Mouse (Mus musculus) spleen, adult 18-20 months (tissue): Measurements from ENCODE around the gene Peak1.

Source experiments
- DNase-seq, 2 experiments: peaks; one replicate each; pipeline ENCODE4 v3.0.0; 2022; ENCODE audit warnings: mixed read lengths in 2 of 2

Gene Peak1

GRCm38 (mm10) chr9:56415935-56416607 is 1.8 kb downstream of the Peak1 start:
- no peak for DNase-seq

GRCm38 (mm10) chr9:56415393-56415792 is 2.5 kb downstream of the Peak1 start:
- no peak for DNase-seq

GRCm38 (mm10) chr9:56414322-56414721 is 3.5 kb downstream of the Peak1 start:
- no peak for DNase-seq

GRCm38 (mm10) chr9:56412716-56413115 is 5.2 kb downstream of the Peak1 start:
- DNase-seq, result no peak

GRCm38 (mm10) chr9:56409928-56410327 is 7.9 kb downstream of the Peak1 start:
- no peak for DNase-seq

GRCm38 (mm10) chr9:56404619-56405018 is 13.2 kb downstream of the Peak1 start:
- DNase-seq, result no peak

GRCm38 (mm10) chr9:56396306-56396705 is 21.6 kb downstream of the Peak1 start:
- DNase-seq, result no peak

- DNase-seq, result no peak
Observed at GRCm38 (mm10) chr9:56392857-56393256, 25.0 kb downstream of the Peak1 start.

GRCm38 (mm10) chr9:56382786-56383185 is 35.1 kb downstream of the Peak1 start:
- DNase-seq, result no peak

GRCm38 (mm10) chr9:56374401-56374800 is 43.5 kb downstream of the Peak1 start:
- no peak for DNase-seq

GRCm38 (mm10) chr9:56370710-56371109 is 47.2 kb downstream of the Peak1 start:
- no peak for DNase-seq

GRCm38 (mm10) chr9:56368814-56369213 is 49.1 kb downstream of the Peak1 start:
- no peak for DNase-seq

GRCm38 (mm10) chr9:56363306-56363705 is 54.6 kb downstream of the Peak1 start:
- no peak for DNase-seq

GRCm38 (mm10) chr9:56359261-56359660 is 58.6 kb downstream of the Peak1 start:
- DNase-seq, result no peak

GRCm38 (mm10) chr9:56355186-56355585 is 62.7 kb downstream of the Peak1 start:
- DNase-seq, result no peak

GRCm38 (mm10) chr9:56346321-56346720 is 71.5 kb downstream of the Peak1 start:
- DNase-seq, result no peak

- DNase-seq, result no peak
Observed at GRCm38 (mm10) chr9:56339426-56340195, 78.3 kb downstream of the Peak1 start.

- no peak for DNase-seq
Observed at GRCm38 (mm10) chr9:56334363-56334762, 83.5 kb downstream of the Peak1 start.

- no peak for DNase-seq
Observed at GRCm38 (mm10) chr9:56332774-56333173, 85.1 kb downstream of the Peak1 start.

GRCm38 (mm10) chr9:56326511-56327005 is 91.3 kb downstream of the Peak1 start:
- DNase-seq, result no peak

GRCm38 (mm10) chr9:56325725-56326124 is 92.1 kb downstream of the Peak1 start:
- no peak for DNase-seq

- no peak for DNase-seq
Observed at GRCm38 (mm10) chr9:56324576-56325355, 93.1 kb downstream of the Peak1 start.

- no peak for DNase-seq
Observed at GRCm38 (mm10) chr9:56321291-56321690, 96.6 kb downstream of the Peak1 start.
